Mouse (Mus musculus): ENCODE measurements at regions not wholly inside any gene's neighbourhood (a gene's known extent, or its start where the extent isn't known, plus 50 kb on each side); places are given as distances from the start of the nearest gene placed in this dataset.
"Not testable (repeated sequence)": the region's sequence is repeated elsewhere in the genome, so short reads cannot be mapped to it uniquely, and the experiment has no call there.

DNA sequence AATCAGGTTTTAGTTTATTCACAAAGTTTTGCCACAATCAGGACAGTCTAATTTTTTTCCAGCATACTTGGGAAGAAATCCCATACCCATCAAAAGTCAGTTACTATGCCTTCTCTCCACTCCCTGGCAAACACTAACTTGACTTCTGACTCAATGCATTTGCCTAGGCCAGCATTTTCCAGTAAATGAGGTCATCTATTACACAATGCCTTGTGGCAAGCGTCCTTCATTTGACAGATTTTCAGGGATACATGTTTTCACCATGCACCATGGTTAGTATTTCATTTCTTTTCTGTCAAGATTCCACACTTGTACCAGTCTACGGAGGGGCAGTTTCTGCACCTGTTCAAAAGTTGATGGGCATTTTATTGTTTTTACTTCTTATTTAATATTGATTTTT, 88.4 kb upstream of the Slc2a12 start:
- not testable (repeated sequence) for DNase-seq

DNA sequence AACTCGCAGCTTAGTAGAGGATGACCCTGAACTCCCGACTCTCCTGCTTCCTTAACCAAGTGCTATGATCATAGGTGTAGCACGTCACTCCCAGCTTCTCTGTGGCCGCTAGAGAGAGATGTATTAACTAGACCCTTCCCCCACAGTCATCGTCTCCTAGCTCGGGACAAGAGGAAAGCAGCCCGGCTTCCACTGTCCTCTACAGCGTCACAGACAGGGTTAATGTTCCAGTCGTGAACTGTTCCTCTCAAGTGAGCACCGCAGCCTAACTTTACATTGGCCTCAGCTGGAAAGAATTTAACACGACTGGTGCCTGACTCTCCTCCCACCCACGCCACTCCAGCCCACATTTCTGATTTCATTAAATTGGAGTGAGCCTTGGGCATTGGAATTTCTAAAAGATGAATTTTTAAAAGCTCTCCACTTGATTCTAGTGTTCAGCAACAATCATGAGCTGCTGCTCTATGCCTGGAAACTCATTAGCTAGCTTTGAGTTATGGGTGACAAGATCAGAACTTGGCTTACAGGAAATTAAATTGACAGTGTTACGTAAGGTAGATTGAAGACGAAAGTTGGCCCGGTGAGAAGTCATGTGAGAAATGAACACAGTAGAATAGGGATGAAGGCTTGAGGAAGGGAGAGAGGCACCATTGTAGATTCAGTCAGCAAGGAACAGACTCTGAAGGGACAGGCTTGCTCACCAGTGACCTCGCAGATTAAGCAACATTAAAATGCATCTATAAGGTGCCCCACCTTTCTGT, 75.4 kb upstream of the Slc2a12 start:
- not testable (repeated sequence) for DNase-seq

DNA sequence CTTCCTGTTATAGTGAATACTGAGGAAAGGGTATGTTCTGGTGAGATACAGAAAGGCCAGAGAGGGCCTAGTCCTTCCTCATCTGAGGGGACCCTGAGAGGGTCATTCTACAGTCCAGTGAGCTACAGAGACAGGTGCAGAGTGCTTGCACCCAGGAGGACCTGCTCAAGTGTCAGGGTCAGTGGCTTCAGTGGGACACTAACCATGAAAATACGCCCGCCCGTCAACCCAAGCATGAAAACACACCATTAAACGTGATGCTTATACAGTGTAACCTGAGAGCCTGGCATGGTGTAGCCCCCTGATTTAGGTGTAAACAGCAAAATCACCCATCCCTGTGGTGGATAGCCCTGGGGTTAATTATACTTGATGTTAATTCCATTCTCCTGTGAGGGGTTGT, 70.8 kb upstream of the Slc2a12 start:
- not testable (repeated sequence) for DNase-seq

DNA sequence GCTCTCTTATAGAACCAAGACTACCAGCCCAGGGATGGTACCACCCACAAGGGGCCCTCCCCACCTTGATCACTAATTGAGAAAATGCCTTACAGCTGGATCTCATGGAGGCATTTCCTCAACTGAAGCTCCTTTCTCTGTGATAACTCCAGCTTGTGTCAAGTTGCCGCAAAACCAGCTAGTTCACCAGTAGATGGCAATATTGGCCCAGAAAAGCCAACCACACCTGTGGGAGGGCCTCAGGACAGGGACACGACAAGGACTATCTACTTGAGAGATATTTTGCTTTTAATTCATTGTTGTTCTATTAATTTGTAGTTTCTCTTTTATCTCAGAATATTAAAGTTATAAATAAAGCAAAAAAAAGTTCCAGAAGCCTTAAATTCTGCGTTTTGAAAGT, 65.4 kb upstream of the Slc2a12 start:
- peak; percentile 80 for DNase-seq

DNA sequence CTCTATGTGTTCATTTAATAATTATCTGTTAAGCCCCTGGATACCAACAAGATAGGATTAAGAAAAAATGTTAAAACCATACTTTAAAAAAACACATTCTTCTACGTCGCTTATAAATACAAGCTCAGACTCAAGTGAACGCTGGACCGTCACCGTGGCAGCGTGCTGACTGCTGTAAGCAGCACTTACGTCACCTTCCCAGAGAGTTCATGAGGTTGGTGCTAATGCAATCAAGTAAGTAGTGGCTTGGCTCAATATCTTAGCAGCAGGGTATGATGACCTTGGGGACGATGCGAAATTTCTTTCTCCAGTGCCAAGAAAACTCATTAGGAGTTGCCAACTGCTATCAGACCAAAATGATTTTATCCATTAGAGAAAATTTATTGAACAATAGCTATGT, 63.5 kb upstream of the Slc2a12 start:
- not testable (repeated sequence) for DNase-seq

DNA sequence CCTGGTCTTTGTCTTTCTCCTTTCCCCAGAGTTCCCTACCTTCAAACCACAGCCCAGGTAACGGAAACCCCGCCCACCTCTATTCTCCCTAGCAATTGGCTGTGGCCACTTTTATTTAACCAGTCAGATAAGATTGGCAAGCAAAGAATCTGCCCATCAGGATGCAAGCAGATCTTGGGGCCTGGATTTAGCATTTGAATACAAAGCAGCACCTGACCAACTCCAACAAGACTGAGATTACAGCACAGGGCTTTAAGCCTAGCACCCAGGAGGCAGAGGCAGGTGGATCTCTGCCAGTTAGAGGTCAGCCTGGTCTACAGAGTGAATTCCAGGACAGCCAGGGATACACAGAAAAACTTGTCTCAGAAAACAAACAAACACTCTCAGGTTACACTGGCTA, 61.5 kb upstream of the Slc2a12 start:
- not testable (repeated sequence) for DNase-seq

DNA sequence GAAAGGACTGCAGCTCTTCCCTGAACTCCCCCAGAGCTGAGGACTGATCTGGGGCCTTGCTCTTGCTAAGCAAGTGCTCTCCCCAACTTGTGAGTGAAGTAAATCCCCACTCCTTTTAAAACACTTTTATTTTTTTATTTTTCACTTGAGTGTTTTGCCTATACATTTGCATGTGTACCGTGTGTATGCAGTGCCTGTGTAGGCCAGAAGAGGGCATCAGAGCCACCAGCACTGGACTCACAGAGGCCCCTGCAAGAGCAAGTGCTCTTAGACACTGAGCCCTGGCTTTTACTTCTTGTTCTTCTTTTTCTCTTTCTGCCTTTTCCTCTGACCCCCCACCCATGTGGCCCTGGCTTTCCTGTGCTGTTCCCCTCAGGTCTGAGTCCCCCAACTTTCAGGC, 56.2 kb upstream of the Slc2a12 start:
- DNase-seq = not testable (repeated sequence)

DNA sequence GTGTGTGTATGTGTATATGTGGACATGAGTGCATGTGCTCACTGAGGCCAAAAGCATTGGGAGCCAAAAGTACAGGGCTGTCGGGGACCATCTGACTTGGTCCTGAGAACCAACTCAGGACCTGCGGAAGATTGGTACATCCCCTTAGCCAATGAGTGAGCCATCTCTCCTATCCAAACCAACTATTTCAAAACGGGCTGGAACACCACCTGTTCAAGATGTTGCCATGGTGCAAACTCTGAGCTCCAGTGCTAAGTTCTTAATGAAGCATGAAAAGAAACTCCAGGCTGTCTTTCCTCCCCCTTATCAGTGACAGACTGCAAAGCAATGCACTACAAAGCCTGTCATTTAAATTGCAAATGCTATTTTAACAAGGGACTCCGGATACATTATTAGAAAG, 53.1 kb upstream of the Slc2a12 start:
- not testable (repeated sequence) for DNase-seq

DNA sequence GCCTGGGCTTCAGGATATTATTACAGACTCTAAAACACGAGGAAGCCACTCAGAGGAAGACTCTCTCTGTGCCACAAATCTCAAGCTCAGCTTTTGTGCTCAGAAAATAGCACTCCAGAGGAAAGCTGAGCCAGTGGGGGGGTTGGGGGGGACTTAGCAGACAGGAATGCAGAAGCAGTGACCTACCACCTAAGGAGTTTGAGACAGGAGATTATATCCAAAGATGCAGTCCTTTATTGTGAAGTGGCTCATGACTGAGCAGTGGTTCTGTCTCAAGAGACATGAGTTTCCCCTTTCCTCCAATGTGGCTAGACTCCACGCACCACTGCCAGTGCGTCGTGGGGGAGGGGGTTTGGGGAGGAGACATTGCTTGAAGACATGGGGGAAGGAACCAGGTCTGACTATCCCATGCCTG, 52.6 kb upstream of the Slc2a12 start:
- DNase-seq = not testable (repeated sequence)

DNA sequence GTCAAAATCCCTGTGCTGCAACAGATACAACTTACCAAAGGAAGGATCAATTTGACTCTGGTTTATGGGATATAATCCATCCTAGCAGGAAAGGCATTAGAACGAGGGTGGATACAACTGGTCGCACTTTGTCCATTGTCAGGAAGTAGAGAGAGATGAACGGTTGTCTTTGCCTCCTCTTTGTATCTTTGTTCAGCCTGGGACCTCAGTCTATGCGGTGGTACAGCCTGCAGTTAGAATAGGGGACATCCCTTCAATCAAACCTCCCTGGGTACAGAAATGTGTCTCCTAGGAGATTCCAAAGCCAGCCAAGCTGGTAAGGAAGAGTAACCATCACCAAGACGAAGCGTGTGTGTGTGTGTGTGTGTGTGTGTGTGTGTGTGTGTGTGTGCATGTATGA, 52.1 kb upstream of the Slc2a12 start:
- DNase-seq = not testable (repeated sequence)

Measured in cerebellum, postnatal 14 days (tissue).